Mouse (Mus musculus): ENCODE measurements at regions not wholly inside any gene's neighbourhood (a gene's known extent, or its start where the extent isn't known, plus 50 kb on each side); places are given as distances from the start of the nearest gene placed in this dataset.

GRCm38 (mm10) chr8:98403645-98404032, 1012.6 kb downstream of the Cdh8 start:
- DNase-seq (ENCODE audit: low read depth) = no peak

GRCm38 (mm10) chr8:98402852-98403644, 1013.2 kb downstream of the Cdh8 start:
- DNase-seq (ENCODE audit: low read depth) = peak; percentile 47

- DNase-seq (ENCODE audit: low read depth) = no peak
Measured at GRCm38 (mm10) chr8:98381815-98382214, 1034.5 kb downstream of the Cdh8 start.

GRCm38 (mm10) chr8:98380387-98380786, 1035.9 kb downstream of the Cdh8 start:
- no peak for DNase-seq (ENCODE audit: low read depth)

GRCm38 (mm10) chr8:98377743-98378142, 1038.5 kb downstream of the Cdh8 start:
- no peak for DNase-seq (ENCODE audit: low read depth)

GRCm38 (mm10) chr8:98372711-98373420, 1043.4 kb downstream of the Cdh8 start:
- no peak for DNase-seq (ENCODE audit: low read depth)

GRCm38 (mm10) chr8:98365378-98366095, 1050.7 kb downstream of the Cdh8 start:
- no peak for DNase-seq (ENCODE audit: low read depth)

- DNase-seq (ENCODE audit: low read depth) = no peak
Measured at GRCm38 (mm10) chr8:98337279-98337678, 1079.0 kb downstream of the Cdh8 start.

- no peak for DNase-seq (ENCODE audit: low read depth)
Measured at GRCm38 (mm10) chr8:98309405-98309990, 1106.8 kb downstream of the Cdh8 start.

GRCm38 (mm10) chr8:98294975-98295374, 1121.3 kb downstream of the Cdh8 start:
- DNase-seq (ENCODE audit: low read depth) = no peak

- DNase-seq (ENCODE audit: low read depth) = no peak
Measured at GRCm38 (mm10) chr8:98260281-98260680, 1156.0 kb downstream of the Cdh8 start.

GRCm38 (mm10) chr8:98243328-98243926, 1172.8 kb downstream of the Cdh8 start:
- DNase-seq (ENCODE audit: low read depth) = no peak

- DNase-seq (ENCODE audit: low read depth) = no peak
Measured at GRCm38 (mm10) chr8:98214019-98214418, 1202.3 kb downstream of the Cdh8 start.
